Mouse (Mus musculus): ENCODE measurements around the gene Scube3. TPM values are rescaled to one million over a fixed set of nuclear protein-coding genes. Genes with fewer than 3 reads are reported as not detected.

Gene Scube3
- polyA plus RNA-seq, 1 experiment, result 1.6 TPM

DNA sequence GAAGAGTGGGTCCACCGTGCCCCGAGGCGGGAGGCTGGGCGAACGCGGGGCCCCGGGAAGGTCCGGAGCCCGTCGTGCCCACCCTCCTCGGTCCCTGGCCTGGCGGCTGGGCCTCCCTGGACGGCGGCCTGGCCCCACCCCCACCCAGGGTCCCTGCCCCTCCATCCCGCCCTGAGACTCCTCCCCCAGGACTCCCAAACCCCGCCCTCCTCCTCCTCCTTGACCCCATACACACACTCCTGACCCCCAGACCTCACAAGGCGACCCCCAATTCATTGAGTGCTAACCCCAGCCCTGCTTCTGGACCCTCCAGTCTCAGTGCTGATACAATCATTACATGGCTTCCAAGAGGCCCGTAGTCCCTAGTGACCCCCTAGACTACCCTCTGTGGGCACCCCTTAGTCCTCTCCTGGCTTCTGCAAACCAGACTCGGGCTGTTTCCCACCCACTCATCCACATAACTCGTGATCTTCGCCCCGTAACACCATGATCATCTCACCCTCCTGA, 35.7 kb downstream of the Scube3 start:
- DNase-seq (ENCODE audit: low spot score), result no peak

DNA sequence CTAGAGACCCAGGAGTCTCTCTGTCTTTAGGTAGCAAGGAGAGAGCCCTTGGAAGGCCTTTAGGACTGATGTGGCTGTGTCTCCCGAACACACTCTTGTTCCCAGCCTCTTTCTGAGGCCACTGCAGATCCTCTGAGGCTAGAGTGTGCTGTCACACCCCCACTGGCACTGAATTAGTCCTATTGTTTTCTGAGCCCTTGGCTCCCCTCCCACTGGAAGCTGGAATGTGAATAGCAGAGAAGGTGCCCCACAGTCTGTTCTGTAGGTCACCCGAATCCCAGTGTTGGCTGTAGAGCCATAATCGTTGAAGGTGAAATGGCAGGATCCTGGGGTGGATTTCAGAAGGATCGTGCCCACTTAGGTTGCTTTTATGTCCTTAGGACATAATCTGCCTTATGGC, 38.4 kb downstream of the Scube3 start:
- no peak for DNase-seq (ENCODE audit: low spot score)

DNA sequence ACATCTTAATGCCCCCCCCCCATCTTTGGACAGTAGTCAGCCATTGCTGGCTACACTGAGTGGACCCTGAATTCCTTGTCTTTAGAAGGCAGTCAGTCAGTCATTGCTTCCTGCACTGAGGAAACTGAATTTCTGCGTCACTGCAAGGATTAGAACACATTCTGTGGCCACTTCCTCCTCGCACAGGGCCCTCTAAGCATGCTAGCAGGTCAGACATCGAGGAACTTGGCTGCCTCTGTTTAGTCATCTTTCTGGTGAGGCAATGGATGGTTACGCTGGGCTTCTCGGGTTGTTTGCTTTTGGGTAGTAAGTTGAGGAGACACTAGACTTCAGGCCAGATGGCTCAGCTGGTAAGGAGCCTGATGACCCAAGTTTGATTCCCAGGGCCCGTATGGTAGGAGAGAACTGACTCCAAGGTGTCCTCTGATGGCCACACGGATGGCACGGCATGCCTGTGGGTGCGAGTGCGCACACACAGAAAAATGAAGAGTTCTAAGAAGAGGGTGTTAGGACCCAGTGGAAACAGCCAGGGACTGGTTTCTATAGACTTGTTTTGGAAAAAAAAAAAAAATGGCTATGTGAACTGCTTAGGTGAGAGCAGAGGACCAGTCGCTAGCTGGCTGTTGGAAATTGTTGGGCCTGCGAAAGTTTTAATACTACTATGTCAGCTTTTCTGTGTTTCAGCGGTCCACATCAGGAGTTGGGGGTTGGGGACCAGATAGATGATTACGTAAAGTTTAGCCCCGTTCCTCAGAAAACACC, 39.0 kb downstream of the Scube3 start:
- no peak for DNase-seq (ENCODE audit: low spot score)

DNA sequence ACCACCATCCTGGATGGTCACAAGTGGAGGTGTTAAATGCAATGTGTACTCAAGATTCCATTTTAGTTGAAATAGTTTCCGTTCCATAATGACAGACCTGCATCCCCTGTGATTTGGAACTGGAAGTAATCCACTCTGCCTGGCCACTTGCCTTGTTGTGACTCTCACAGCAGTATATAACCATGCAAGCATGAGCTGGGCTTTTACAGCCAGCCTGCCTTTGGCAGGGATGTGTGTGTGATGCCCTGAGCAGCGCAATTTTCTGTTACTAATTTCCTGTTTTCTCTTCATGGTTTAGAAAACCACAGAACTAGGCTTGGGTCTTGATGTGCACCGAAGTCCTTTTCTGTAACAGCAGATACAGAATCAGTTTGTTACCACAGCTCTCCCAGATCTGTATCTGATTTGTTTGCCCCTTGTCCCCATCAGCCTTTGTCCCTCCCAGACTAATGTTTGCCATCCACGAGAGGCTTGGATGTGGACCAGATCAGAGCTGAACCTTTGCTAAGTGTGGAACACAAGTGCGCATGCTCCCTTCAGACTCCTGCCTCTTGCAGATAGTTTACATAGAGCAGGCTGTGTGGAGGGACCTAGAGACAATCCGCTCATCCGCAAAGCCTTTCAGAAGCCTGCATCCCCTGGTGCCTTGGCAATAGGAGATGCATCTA, 43.2 kb downstream of the Scube3 start:
- DNase-seq (ENCODE audit: low spot score), result no peak

DNA sequence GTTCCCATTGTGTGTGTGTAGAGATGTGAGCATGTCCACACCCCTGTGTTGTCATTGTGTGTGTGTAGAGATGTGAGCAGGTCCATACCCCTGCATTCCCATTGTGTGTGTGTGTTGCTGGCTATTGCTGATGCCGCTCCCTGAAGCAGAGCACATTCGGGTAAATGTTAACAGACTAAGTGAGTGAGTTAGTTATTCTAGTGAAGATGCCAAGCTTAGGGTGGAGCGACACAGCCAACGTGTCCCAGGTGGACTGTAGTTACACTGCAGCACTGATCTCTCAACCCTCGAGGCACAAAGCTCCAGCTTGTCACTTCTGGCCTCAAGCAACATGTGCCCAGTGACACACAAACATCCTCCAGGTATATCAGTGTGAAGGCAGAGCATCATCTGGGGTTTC, 46.4 kb downstream of the Scube3 start:
- no peak for DNase-seq (ENCODE audit: low spot score)

DNA sequence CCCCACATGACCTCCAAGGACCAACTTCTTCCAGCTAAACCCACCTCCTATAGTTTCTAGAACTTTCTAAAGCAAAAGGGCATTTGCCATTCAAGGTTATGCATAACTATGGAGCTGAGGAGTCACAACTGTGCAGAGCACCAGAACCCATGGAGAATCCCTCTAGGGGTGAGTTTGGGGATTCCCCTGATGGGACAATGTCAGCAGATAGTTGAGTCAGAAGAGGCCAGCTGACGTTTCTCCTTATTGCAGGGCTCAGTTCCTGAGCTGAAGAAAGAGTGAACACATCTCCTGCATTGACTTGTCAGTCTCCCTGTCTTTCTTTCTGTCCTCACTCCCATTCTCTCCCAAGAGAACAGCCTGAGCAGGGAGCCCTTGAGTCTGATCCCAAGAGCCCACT, 50.8 kb downstream of the Scube3 start:
- no peak for DNase-seq (ENCODE audit: low spot score)

DNA sequence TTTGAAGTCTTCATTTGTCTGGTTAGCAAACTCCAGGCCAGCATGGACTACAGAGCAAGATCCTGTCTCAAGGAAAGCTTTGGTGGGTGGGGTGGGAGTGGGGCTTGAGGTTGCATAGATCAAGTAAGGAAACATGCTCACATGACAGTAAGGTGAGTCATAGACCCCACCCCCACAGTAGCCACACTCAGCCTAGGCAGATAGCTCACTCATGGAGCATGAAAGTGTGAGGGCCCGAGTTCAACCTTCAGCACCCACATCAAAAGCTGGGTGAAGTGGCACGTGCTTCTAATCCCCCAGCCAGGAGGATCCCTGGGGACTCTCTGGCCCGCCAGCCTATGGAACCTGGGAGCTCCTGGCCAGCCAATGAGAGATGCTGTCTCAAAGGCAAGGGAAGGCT, 51.6 kb downstream of the Scube3 start:
- no peak for DNase-seq (ENCODE audit: low spot score)

DNA sequence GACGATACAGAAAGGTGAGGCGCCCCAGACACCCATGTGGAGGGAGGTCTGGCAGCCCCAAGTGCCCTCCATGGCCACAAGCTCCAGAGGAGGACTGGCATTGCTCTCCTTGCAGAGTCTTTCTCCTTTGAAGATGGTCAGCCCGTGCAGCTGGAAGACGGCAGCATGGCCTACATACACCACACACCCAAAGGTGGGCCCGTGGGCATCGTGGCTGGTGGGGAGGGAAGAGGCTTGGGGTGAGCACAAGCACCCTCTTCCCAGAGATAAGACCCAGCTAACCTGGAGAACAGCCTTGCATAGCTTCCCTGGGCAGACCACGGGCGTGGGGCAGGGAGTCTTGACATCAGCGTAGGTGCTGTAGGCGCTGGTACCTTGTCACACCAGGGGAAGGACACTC, 53.1 kb downstream of the Scube3 start:
- no peak for DNase-seq (ENCODE audit: low spot score)

DNA sequence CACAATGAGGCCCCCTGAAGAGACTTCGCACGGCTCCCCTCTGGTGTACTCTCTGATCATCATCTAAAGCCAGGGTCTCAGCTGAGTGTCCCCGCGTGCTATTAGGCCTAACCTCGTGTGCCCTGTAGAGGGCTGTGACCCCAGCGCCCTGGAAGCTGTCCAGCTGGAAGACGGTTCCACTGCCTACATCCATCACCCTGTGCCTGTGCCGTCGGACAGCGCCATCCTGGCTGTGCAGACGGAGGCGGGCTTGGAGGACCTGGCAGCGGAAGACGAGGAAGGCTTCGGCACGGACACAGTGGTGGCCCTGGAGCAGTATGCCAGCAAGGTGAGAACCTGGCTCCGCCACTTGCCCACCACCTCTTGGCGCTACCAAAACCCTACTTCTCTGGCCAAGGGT, 55.7 kb downstream of the Scube3 start:
- no peak for DNase-seq (ENCODE audit: low spot score)

DNA sequence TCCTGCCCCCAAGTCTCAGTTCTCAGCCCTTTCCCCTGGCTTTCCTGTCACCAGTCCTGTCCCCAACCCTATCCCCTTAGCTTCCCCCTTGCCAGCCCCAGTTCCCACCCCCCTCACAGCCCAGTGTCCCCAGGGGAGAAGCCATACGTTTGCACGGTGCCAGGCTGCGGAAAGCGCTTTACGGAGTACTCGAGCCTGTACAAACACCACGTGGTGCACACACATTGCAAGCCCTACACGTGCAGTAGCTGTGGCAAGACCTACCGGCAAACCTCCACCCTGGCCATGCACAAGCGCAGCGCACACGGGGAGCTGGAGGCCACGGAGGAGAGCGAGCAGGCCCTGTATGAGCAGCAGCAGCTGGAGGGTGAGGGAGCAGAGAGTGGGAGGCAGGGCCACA, 60.0 kb downstream of the Scube3 start:
- no peak for DNase-seq (ENCODE audit: low spot score)

DNA sequence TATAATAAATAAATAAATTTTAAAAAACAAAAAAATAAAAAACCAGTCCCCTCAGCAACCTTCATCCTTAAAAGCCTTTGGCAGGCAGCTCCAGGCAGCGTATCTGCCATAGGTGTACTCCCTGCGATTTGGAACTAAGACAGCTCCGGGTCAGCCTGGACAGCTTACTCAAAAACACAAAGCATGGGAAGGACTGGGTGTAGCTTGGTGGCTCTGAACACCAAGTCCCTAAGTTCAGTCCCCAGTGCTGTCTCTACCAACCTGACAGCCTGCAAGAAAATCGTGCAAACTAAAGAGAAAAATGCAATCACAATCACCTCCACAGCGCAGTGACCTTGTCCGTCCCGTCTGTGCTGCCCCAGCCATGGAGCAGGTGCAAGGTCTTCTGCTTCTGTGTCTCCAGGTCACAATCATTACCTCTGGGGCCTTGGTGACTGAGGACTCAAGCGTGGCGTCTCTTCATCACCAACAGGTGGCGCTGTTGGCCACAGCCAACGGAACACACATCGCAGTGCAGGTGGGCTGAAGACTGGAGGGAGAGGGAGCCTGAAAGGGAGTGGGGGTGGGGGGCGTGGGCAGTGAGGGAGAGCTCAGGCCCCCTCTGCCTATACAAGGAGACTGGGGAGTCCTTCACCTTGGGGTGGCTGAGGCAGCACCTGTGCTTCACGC, 62.2 kb downstream of the Scube3 start:
- no peak for DNase-seq (ENCODE audit: low spot score)

DNA sequence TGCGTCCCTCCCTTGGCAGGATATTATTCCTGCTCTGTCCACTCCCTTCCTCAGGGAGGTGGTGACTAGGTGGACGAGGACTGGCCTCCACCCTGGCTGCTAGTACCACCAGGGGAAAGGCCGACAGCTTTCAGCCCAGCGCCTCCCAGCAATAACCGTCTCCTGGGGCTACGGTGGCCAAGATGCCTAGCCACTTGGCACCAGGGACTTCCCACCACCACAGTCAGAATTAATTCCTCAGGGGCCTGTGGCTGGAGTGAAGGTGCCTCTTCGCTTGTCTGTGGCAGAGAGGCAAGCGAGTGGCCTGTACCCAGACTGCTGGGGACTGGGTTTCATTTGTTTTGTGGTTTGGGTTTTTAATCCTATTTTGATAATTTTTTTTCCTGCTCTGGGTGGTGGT, 63.5 kb downstream of the Scube3 start:
- DNase-seq (ENCODE audit: low spot score), result no peak

DNA sequence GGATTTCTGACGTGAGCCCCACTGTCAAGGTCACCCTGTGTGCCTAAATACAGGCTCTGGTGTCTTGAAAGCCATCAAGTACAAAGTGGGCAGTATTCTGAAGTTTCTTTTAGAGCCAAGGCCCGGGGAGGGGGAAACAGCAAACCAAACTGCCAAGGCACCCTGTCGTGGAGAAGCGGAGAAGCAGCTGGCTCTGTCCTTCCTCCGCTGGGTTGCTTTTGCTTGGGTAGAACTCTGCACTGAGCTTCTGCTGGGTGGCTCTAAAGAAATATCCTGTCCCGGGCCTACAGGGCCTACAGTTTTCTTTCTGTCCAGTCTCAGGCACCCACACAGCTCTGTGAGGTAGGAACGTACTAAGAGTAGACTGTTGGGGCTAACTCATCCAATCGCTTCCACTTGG, 65.2 kb downstream of the Scube3 start:
- DNase-seq (ENCODE audit: low spot score), result no peak

DNA sequence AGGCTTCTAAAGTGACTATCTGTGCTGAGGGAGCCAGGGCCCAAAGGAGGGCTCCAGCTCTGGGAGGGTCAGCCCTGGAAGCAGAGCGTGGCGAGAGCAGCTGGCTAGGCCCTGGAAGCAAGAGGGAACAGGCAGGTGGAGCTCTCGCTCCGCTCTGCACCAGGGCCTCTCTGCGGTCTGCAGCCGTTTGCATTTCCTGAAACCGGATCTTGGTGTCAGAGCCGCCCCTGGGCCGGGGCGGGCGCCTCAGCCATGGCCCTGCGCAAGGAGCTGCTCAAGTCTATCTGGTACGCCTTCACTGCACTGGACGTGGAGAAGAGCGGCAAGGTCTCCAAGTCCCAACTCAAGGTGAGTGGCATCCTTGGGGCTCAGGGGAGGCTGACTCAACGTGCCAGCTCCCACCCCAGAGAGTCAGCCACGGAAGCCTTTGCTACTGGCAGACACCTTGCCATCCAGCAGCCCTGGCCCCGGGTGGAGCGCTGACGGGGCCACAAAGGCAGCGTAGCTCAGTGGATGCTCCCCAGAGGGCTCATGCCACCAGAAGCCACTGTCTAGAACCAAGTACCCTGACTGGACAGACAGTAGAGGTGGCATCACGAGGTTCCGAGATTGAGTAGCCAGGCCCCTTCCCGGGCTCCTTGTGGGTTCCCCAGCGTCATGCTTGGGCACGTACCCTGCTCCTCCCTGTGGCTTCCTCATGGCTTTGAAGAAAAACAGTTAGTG, 65.8 kb downstream of the Scube3 start, which contains the start of gene Def6:
Def6 (plus strand) TSS at position 188 of the 723 bp plus-strand sequence.
- DNase-seq (ENCODE audit: low spot score), result peak; percentile 73

DNA sequence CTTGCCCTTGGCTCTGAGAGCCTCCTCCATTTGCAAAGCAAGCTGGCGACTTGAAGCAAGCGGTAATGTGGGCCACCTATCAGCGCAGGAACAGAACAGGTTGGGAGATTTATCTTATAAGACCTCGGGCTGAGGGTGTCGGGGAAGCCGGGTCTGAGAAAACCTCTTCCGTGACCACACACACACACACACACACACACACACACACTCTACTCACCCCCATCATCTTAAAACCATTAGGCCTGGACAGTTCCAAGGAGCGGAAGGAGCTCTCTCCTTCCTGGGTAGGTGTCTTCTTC, 66.3 kb downstream of the Scube3 start:
- DNase-seq (ENCODE audit: low spot score), result no peak

DNA sequence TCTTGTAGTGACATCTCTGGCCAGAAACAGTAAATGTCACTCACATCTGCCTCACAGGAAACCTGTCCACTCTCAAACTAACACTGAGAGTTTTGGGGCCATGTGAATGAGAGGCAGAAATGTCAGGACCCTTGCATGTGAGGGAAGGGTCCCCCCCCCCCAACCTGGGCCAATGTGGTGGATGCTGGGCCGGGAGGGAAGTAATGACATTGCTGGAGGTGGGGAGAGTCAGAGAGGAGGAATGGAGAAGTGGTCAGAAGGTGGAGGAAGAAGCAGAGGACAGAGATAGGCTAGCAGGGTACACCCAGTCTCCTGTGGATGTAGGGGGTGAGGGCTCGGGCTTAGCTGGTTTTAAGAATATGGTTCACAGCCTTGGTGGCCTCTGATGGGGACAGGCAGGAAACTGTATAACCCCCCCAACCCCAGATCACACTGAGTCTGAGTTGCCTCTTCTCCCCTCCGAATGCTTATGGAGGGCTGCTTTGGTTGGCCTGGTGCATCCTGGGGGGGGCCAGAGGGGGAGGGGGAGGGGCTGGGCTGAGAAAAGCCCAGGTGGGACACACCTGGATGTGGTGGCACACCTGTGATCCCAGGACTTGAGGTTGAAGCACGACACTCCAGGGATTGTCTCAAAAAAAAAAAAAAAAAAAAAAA, 67.6 kb downstream of the Scube3 start:
- no peak for DNase-seq (ENCODE audit: low spot score)

DNA sequence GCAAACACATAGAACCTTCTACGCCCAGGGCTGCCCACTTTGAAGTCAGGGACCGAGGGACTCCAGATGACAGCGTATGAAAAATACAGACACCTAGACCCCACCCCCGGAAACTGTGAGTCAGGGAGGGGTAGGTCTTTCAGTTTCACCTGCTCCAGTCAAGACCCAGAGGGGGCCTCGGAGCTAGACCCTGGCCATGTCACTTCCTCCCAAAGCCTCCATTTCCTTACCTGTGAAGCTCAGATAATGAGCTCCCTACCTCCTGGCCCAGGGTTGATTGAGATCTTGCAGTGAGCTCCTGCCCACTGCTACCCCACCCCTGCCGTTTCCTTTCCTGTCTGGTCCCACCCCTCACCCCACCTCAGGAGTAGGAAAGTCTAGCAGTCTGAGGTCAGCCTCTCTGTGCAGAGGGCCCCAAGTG, 70.0 kb downstream of the Scube3 start:
- no peak for DNase-seq (ENCODE audit: low spot score)

DNA sequence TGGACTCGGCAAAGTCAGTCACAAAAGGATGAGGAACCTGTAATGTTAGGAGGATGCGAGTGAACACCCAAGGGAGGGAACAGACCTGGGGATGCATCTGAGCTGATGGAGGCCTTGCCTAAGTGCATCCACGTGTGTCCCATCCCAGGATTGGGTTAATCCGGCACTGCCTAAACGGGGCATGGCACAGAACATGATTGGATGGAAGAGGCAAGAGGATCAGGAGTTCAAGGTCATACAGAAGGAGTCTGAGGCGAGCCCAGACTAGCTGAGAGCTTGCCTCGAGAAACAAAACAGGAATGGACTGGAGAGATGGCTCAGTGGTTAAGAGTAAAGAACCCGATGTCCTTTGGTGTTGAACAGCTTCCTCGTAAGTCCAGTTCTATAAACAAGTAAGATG, 70.5 kb downstream of the Scube3 start:
- no peak for DNase-seq (ENCODE audit: low spot score)

DNA sequence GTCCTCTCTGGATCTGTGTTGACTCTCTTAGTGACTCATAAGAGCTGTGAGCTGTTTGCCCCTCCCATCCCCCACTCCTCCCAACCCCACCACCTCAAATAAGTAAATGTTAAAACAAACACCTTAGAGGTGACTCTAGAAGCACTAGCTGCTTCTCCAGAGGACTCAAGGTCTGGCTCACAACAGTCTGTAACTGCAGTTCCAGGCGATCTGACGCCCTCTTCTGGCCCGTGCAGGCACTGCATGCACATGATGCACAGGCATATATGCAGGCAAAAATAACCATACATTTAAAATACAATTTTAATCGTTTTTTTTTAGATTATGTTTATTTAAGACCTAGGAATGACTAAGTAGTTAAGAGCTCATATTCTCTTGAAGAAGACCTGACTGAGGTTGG, 71.3 kb downstream of the Scube3 start:
- DNase-seq (ENCODE audit: low spot score), result no peak

DNA sequence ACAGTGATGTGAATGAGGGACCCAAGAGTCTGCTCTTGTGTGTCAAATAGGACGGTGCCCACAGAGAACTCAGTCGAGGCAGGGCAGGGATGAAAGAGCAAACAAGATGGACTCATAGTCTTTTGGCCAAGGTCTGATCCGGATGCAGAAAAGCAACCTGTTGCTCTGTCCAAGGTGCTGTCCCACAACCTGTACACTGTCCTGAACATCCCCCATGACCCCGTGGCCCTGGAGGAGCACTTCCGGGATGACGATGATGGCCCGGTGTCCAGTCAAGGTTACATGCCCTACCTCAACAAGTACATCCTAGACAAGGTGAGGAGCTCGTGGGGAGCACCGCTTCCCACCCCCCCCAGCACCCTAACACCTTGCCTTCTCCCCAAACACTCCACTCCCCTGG, 74.8 kb downstream of the Scube3 start:
- no peak for DNase-seq (ENCODE audit: low spot score)

DNA sequence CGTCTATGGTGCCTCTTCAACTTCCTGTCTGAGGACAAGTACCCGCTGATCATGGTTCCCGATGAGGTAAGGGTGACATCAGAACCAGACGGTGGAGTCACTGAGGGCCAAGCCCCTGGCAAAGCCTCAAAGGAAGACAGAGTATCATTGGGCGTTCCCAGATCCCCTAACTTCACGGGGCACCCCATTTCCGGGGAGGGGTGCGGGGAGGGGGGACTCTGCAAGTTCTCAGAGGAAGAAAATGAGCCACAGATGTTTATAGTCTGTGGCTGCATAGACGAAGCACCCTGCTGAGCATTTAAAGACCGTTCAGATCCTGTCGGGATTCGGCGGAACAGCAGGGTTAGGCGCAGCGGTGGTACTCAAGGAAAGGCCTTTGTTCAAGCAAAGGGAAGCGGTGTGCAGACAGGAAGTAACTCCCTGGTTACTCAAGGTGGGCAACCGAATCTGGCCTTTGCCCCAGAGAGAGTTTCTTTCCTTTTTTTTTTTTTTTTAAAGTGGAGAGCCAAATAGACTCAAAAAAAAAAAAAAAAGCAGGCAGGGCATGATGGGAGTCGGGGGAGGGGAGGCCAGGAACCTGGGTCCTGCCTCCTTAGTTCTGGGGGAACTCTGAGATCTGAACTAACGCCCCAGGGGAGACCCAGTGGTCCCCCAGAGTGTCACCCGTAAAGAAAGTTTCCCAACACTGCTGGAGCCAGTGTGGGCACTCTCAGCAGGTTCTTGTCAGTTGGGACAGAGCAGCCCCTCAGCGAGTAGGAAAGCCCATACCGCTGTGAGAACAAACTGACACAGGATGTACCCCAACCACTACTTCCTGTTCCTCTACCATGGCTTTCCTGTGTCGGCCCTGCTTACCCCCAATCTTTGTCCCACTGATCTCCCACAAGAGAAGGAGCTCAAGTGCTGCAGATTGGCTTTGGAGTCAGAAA, 76.0 kb downstream of the Scube3 start:
- no peak for DNase-seq (ENCODE audit: low spot score)

Data from urinary bladder, adult 2 months (tissue).